Mouse (Mus musculus) thymus, postnatal 0 days (tissue): ENCODE data around the gene Trim56. TPM values are rescaled to one million over a fixed set of nuclear protein-coding genes. Genes with fewer than 3 reads are reported as not detected.
A peak's percentile ranks its signal among the peaks of the same experiment; 100 is the strongest.

ENCODE experiments used
- DNase-seq: peaks from one replicate; pipeline ENCODE4 v3.0.0-alpha.2; 2015; ENCODE audit warnings: low spot score
- polyA plus RNA-seq: library from polyadenylated mRNA; unstranded; fragments of >200 nt; fragmentation: Nextera tagmentation; extraction: Ambion mirVana; gene quantifications from 2 replicates; pipeline ENCODE4 v1.2.1, GENCODE M21; 2015

Trim56 gene
- polyA plus RNA-seq, 1 experiment from 2014 or later, result 18.0 TPM

- DNase-seq, result no peak
These were observed 5.9 kb downstream of the Trim56 start for GRCm38 (mm10) chr5:137109941-137110593.

- no peak for DNase-seq
These were observed 7.9 kb downstream of the Trim56 start for GRCm38 (mm10) chr5:137108111-137108510.

DNA sequence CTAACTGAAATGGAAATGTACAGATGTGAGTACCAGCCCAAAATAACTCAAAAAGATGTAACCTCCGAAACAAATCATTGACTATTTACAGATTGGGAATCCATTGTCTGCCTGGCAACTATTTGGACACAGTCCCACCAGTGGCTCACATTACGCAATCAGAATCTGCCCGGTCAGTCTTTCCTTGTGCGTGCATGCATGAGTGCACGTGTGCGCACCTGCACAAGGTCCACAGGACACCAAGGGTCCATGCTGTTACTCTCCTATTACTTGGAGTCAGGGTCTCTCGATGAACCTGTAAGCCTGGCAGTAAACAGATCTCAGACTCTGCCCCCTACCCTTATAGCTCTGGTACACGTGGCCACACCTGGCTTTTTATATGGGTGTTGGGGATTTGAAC lies 8.3 kb downstream of the Trim56 start:
- DNase-seq, result no peak

GRCm38 (mm10) chr5:137107024-137107423 lies 9.0 kb downstream of the Trim56 start:
- DNase-seq, result peak; percentile 85

GRCm38 (mm10) chr5:137106434-137106833 lies 9.6 kb downstream of the Trim56 start:
- no peak for DNase-seq

DNA sequence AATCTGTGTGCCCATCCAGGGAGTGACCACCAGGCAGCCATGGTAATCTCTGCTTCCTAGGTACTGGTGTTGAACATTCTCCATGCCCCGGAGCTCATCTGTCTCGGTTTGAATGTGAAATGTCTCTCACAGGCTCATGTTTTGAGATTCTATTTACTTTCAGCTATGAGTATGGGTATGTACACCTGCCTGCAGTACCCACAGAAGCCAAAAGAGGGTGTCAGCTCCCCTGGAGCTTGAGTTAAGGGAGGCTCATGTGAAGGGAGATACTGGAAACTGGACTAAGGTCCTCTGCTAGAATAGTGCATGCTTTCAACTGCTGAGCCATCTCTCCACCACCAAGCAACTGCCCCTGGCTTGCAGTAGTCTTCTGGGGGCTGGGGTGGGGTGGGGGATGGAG lies 12.0 kb downstream of the Trim56 start:
- no peak for DNase-seq

GRCm38 (mm10) chr5:137102575-137103522 lies 13.2 kb downstream of the Trim56 start:
- DNase-seq, result peak; percentile 63

- no peak for DNase-seq
These were observed 13.9 kb downstream of the Trim56 start for GRCm38 (mm10) chr5:137102078-137102477.

- no peak for DNase-seq
These were observed 15.3 kb downstream of the Trim56 start for GRCm38 (mm10) chr5:137100660-137101059.

- no peak for DNase-seq
These were observed 17.6 kb downstream of the Trim56 start for GRCm38 (mm10) chr5:137098418-137098817.

- DNase-seq, result no peak
These were observed 20.0 kb downstream of the Trim56 start for GRCm38 (mm10) chr5:137096037-137096436.

DNA sequence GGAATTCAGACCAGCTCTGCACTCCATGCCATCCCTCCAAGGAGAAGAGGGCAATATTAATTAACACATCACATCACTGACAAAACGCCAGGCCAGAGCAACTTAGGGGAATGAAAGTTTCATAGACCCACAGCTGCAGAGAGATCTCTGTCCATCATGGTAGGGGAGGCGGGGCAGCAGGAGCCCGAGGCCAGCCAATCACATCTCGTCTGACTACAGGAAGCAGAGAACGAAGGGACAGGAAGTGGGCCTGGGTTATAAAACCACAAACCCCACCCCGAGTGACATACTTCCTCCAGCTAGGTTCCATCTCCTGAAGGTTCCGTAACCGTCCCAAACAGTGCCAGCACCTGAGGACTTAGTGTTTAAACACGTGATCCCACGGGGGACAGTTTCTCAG lies 20.9 kb downstream of the Trim56 start:
- peak; percentile 49 for DNase-seq

GRCm38 (mm10) chr5:137093720-137094119 lies 22.3 kb downstream of the Trim56 start:
- DNase-seq, result no peak

DNA sequence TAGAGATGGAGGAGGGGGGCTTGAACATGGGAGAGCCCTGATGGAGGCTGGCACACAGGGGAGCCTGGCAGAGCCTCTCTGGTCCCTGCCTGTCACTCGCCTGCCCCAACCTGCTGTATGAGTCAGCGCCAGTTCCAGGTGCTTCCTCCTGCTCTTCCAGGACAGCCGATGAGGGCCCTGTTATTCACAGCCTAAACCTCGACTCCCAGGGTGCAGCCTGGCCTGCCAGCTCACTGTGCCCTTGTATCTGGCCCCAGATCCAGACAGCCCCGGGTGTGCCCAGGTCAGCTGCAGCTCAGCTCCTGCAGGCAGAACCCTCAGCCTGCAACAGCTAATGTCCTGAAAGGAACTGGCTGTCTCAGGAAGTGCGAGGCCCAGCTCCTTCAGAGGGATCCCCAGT lies 24.4 kb downstream of the Trim56 start:
- DNase-seq, result no peak

DNA sequence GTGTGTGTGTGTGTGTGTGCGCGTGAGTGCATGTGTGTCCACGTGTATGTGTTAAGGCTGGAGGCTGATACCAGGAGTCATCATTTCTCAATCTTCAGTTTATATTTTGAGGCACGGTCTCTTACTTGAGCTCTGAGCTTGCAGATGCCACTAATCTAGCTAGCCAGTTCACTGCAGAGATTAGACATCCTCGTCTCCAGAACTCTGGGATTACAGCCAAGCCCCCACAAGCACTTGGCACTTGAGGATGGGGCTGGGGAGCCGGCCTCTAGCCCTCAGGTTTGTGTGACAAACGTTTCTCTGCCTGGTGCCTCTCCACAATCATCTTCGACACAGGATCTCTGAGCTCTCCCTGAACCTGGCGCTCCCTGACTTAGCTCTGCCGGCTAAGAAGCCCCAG lies 25.1 kb downstream of the Trim56 start:
- DNase-seq, result no peak

DNA sequence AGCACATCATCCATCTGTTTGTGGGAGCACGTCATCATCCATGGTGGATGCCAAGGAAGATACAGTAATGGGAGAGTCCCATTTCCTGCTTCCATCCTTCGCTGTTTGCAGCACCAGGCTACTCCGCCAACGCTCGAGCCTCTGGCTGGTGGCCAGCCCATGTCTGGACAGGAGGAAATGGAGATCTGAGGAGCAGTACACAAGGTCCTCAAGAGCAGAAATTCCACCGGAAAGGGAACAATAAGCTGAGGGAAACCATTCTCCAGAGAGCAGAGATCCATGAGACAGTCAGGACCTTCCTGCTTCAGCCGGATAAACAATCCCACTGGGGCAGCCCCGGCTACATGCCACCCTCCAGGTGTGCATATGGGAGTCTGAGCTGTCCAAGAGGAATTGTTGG lies 28.6 kb downstream of the Trim56 start:
- no peak for DNase-seq

GRCm38 (mm10) chr5:137085731-137086130 lies 30.3 kb downstream of the Trim56 start:
- no peak for DNase-seq

DNA sequence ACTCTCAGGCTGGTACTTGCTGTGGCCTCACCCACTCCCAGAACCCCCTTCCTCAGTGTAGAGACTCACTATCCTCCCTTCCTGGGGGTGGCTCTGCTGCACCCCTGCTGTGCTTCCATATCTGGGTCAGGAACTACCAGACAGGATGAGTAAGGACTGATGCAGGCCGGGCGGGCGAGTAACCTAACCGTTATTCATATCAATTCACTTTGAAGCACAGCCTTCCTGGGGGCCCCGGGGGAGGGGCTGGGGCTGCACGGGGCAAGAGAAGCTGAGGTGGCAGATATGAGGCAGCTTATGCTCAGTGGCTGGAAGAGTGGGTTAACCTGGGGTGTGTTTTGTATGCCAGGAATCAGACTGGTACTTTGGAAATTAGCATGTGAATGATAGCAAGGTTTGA lies 31.0 kb downstream of the Trim56 start:
- no peak for DNase-seq

- no peak for DNase-seq
These were observed 33.0 kb downstream of the Trim56 start for GRCm38 (mm10) chr5:137083051-137083450.

GRCm38 (mm10) chr5:137079849-137080248 lies 36.2 kb downstream of the Trim56 start:
- DNase-seq, result no peak

- DNase-seq, result no peak
These were observed 37.4 kb downstream of the Trim56 start for GRCm38 (mm10) chr5:137078616-137079015.

- no peak for DNase-seq
These were observed 38.0 kb downstream of the Trim56 start for GRCm38 (mm10) chr5:137078041-137078440.

GRCm38 (mm10) chr5:137077187-137077586 lies 38.8 kb downstream of the Trim56 start:
- no peak for DNase-seq
